Mouse (Mus musculus) frontal cortex, postnatal 25 days (tissue): ENCODE measurements around the gene Mob3b.

Experiments used
- DNase-seq, 2 experiments: peaks; one replicate each; pipeline ENCODE4 v3.0.0; 2022; ENCODE audit warnings: low spot score in 2 of 2

Gene Mob3b

DNA sequence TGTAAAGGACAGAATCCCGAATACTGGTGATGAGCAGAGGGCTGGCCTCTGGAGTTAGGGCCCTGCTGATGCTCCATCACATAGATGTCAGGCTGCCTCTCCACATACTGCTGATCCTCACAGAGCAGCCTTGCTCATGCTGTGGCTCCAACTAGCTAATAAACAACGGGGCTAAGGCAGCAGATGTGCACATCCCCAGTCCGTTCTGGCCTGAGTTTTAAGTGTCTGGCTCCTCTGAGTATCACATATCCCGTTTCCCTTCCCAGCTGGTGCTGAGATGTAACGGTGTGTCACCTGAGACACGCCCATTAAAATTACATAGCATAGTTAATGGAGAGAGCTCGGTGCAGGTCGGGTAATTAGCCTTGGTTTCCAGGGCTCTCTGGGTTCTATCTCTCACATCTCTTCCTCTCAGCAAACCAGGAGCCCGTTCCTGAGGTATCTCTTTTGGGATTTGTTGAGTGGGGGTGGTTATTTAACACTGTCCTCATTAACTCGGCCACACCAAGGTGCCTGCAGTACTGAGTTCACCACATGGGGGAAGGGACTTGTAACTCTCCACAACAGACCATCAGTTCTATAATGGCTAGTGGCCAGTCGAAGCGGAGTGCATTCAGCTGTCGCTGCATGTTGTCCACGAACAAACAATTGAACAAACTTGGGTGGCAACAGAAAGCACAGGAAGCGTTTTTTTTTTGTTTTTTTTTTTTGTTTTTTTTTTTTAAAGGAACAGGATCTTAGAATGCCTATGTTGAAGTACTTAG is 92.0 kb downstream of the Mob3b start:
- DNase-seq: no peak

DNA sequence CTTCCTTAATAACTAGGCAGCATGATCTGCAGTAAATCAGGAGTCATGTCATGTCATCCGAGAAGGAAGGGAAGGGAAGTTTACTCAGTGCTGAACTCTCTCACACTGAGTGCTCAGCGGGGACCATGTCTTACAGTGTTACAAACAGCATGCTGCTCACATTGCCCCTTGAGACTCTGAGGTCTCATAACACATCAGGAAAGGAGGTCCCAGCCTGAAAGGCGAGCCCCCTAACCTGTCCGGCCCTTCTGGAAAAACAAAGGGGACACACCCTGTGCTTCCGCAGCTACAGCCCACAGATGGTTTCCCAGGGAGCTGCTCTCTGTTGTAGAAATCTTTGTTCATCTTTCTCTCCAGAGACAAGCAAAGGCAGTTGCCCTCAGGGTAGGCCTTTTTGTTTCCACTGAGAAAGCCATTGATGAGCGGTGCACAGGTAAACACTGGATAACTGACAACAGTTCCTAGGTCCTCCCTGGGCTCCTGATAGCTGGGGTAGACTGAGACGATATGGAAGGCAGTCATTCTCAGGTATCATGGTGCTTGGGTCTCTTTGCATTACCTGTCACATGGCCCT is 94.1 kb downstream of the Mob3b start:
- no peak for DNase-seq

DNA sequence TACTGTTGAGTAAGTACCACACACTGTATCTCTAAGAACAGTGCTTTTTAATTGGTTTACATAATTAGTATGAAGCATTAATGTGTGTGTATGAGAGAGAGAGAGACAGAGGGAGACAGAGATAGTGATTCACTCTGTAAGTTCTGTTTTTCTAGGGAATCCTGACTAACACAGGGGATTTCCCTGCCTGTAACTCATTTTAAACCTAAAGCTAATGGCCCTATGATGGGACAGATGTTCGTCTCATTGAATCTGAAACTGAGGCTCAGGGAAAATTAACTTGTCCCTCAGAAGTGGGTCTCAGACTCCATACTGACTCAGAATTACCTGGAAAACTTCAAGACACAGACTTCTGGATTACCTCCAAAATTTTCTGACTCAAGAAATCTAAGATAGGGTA is 96.3 kb downstream of the Mob3b start:
- no peak for DNase-seq

DNA sequence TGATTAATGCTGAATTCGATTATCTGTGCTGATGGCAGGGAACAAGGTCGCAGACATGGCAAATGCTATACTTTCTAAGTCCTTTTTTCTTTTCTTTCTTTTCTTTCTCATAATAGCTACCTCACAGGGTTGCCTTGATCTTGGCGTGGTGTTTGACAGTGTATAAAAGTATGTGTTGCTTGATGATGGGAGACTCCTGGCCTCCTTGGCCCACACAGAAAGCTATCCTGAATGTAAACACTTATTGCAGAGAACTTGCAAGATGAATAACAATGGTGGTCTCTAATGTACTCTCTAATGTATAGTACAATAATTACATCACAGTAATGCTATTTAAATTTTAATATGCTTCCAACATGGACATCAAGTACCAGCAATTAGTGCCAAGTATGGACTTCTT is 96.9 kb downstream of the Mob3b start:
- DNase-seq: no peak

DNA sequence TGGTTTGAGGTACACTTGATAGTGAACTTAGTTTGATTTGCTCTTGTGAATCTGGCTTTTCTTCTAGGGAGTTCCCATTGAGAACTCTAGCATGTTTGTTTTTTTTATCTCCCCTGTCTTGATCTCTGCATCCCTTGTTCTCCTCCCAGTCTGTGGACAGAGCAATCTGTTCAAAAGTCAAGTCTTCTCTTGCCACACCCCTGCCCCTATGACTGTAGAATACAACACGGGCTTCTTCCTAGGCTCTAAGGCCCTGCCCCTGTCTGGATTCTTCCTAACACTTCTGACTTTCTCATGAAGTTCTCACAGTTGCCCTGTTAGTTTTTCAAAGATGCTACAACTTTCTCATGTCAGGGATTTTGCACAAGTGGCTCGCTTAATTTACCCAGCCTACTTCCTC is 102.9 kb downstream of the Mob3b start:
- DNase-seq: no peak

DNA sequence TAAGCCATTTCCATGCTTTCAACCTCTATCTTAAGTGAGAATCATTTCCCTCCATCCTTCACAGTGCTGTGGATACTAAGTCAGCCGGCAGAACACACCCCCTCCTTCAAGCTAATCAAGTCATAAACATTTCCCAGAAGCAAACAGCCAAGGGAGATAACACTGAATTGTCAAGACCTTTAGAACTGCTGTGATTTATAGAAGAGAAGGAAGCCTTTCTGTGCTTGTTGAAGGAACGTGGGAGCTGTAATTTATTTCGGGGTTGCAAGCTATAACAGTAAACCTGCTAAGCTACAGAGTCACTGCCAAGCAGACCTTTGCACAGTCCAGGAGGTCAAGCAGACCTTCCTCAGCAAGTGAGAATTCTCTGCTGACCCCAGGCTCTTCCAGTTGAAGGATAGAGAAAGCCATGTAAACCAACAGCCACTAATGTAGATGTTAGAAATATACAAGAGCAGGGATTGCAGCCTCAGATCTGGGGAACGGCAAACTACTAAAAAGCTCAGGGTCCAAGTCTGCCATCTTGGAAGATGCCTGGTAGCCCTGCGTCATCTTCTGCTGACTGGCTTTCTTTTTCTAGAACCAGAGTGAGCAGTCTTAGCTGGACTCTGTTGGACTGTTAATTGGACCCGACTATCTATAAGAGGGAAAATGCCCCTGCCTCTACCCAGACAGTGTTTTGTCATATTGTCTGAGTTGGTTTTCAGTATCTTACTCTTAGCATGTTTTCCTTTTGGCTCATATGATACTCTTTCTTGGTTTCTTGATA is 104.9 kb downstream of the Mob3b start:
- DNase-seq: no peak

DNA sequence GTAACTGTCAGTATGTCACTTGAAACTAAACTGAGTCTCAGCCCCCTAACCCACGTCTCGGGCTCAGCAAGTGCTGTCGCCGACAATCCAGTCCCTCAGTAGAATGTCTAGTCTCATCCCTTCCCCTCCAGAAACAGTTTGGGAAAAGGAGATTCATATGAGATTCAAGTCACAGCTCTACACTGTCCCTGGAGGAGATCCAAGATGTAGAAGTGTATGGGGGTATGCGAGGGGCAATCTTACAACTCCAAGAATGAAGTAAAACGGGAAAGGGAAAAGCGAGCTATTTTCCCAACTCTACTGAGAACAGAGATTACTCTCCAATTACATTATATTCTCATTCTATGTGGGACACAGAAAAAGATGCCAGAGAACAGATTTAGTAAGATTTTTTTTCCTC is 106.1 kb downstream of the Mob3b start:
- no peak for DNase-seq

DNA sequence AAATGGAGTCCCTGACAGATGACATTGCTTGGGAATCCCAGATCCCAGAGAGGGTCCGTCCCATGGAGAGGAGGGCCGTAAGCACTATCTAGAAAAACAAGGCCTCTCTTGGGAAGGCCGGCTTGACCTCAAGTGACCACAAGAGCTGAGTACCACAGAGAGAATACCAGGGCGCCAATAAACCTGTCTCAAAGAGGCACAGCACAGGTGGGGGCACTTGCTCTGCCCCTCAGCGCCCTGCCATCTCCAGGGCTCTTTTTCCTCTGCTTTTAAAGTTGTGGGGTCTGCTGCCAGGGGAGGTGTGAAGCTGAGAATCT is 107.6 kb downstream of the Mob3b start:
- DNase-seq: no peak

DNA sequence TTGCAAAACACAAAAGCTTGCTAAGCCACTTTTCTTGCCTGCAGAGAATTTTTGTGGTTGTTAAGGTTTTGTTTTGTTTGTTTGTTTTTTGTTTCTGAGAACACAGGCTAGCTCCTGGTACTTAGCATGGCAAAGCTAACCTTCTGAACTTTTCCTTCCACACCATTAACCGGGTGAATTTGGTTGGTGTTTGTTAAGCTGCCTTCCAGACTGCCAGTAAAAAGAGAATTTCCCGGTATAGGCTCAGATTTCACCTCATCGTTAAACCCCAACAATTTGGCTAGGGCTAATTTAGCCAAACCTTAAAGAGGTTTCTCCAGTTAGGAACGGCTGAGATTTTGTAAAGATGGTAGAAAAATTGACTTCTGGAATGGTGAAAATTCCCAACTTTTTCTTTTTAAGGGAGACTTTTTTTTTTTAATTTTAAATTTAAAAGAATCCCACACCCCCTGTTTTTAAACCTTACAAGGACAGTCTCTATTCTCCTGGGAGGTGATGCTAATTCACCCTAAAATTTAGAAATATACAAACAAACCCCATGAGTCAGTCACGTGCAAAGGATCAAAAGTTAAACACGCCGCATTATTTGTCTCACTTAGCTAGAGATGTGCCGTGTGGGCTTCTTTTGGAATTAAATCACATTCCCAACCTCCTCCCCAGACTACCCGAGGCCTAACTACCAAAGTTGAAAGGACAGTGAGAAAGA is 108.1 kb downstream of the Mob3b start:
- no peak for DNase-seq

DNA sequence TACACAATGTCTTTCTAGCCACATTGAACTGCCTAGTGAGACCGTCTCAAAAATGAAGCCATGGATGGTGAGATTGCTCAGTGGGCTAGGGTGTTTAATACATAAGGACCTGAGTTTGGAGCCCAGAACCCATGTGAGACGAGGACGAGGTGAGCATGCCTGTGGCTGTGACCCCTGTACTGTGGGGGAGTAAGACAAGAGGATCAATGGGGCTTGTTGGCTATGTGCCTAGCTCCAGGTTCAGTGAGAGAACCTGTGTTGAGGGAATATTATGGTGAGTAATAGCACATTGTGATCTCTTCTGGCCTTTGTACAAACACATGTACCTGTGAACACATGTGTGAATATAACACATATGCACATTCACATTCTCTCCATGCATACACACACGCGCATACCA is 116.4 kb downstream of the Mob3b start:
- DNase-seq: no peak

DNA sequence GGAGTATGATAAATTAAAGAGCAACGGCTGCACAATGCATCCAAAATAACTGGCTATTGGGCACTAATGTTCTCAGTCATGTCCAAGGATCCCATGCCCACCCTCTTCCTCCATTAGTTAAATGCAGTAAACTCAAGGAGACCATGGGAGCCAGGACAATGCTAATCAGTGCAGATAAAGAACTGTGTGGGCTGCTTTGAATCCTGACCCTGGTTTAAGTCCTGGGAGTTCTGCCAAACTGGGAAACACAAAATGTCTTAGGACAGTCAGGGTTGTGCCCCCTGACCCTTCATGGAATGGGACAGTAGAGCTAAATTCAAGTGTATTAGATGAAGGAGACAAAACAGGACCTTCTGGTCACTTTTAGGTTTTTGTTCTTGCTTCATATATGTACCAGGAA is 117.0 kb downstream of the Mob3b start:
- DNase-seq: no peak

DNA sequence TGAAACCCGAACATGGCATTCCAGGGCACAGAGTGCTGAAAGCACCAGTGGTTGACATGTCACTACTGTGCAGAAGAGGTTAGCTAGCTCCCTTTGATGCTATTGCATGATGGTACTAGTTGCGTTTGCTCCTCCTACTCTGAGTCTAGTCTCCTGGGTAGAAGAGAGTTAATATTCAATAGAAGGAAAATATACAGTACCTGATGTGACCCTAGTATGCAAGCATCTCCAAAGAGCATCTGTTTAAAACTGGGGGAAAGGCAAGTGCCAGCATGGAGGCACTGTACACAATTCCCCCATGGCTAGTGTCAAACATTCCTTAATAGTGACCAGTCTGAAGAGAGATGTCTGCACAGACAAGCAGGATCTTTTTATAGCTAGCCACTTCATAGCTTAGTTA is 119.5 kb downstream of the Mob3b start:
- no peak for DNase-seq

DNA sequence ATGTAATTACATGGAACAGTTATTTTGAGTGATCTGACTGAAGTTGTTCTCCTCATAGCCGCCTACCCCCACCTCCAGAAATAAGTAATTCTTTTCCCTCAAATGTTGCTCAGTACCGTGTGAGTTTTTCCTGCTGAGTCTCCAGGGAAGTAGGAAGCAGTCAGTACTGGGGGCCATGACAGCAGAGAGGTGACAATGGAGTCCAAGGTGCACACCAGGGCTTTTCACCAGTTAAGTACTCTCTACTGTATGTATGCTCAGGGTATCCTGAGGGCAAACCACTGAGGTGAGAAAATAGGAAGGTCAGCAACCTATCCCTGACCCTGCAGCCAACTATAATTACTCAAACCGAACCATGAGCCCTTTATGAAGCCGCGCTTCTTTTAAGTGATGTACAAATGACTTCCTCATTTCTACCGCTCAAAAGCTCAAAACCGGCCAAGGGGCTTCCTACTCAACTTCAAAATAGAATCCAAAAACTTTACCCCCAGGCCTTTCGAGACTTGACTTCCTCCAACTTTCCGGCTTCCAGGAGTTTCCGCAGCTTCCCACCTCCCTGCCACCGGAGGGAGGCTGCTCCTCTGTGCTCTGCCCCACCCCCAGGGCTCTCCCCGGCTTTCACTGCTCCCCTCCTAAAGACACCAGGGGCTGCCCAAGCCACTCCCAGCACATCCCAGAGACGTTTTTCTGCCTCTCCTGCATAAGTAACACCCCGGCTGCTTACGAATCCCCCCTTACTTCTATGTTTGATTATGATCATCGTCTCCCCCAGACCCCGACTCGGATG is 122.6 kb downstream of the Mob3b start:
- DNase-seq: no peak

DNA sequence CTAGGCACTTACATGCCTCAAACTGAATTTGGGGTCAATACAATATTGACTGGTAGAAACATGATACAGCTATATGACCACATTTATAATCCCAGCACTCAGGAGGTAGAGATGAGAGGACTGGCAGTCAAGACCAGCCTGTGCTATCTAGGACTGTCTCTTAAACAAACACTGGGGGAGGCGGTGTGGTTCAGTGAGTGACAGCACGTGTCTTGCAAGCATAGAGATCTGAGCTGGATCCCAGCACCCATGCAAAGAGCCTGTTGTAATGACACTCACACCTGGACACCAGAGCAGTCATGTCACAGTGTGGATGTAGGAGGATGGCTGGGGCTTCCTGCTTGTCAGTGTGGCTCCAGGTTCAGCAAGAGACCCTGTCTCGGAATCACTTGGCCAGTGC is 124.5 kb downstream of the Mob3b start:
- DNase-seq: no peak

DNA sequence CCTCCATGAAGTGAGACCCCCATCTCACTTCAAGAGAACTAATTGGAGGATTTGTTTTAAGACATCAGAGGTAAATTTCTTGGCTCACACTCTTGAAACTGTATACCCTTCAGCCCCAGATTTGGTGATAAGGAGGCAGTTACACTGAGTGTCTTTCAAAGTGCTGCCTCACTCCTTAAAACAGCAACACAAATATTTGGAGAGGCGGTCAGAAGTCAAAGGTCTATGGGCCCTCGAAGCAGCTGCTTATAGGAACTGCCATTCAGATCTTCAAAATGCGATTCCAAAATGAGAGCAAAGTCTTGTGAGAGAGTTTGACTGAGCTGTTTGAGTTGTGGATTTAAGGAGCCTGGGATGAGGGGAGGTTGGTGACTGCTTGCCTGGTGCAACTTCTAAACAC is 125.7 kb downstream of the Mob3b start:
- DNase-seq: no peak

DNA sequence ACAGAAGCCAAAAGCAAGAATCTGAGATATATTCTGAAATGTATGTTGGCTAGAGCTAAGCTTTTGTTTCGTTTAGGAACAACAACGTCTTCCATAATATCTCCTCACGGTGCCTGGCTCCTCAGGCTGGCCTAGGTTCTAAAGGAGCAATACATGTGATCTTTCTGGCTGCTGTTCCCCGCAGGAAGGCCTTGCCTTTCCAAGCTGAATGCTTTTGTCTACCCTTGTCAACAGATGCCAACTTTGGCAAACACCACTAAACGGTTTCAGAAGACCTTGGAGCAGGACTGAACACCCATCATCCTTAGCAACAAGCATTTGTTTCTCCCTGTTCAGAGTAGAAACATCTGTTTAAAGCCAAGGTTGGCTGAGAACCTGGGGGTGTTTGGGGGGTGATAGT is 126.1 kb downstream of the Mob3b start:
- no peak for DNase-seq

DNA sequence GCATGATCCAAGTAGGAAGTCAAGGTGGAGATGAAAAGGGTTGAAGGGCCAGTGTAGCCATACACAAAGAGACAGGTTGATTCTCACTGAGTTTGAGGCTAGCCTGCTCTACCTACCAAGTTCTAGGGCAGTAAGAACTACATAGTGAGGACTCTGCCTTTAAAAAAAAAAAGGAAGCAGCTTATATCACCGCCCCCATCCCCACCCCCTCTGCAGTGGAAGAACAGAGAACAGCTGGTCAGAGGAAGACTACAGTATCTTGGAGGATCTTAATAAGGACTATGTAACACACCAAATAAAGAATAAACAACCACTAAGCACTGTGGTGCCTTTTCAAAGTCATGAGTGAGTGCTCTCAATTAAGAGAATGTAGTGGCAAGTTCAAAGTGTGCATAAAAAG is 138.9 kb downstream of the Mob3b start:
- DNase-seq: no peak

DNA sequence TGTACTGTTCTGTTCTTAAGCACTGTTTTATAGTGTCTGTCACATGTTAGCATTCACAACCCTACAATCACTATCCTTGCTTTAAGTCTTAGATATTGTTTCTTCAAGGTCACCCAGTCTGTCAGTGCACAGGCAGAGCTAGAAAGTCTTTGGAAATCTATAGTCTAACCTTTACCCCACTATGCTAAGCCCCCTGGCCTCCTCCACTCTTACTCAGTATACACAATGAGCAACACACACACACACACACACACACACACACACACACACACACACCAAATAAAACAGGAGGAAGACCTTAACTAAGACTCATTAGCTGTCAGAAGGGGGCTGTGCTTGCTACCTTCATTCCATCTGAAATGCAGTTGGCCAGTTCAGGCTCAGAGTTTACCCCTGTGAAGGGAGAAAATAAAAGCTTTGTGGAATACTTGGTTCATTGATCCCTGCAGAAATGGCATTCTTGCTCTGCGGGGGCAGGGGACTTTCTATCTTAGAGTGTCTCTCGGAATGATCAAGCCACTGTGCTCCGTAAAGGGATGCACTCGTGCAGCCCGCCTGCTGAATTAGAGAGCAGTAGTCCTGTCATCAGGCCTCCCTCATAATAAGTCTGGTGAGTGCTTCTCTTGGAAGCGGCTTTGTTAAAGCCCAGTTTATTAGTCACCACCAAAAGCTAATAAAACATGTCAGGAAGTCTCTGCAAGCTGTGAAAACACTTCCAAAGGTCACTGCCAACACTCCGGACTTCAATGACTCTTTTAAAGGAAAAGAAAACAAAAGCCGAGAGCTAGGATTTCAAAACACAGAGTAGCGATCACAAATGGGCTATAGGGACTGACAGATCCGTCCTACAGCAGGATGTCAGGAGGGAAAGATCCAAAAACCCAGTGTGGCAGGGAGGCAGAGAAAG is 144.6 kb downstream of the Mob3b start:
- DNase-seq: no peak

DNA sequence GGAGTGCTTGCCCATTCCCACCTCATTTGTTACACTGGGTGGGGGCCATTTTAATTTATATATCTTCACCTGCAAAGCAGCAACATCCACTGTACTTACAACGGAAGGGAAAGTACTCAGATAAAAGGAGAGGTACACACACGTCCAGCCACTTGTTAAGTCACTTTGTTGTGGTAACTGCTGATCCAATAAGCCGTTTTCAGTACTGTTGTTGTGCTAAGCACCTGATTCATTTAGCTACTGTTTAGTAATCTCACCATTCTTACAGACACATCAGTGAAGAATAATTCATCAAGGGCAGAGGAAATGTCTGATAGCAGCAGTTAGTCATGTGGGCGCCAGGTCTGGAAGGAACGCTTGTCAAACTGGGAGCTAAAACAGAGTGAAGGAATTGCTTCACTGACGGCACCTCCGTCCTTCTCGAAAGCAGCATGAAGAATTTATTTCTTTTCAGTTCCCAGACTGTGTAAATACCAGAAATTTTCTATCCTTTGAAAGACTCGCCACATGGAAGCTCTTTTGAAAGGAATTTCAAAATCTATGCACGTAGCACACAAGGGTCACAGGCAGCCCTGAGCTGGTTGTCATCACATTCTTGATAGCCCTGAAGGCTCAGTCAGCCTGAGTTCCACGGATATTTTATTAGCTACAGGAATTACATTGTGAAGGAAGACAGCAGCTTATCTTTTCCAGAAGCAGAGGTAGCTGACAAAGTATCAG is 150.6 kb downstream of the Mob3b start:
- no peak for DNase-seq

DNA sequence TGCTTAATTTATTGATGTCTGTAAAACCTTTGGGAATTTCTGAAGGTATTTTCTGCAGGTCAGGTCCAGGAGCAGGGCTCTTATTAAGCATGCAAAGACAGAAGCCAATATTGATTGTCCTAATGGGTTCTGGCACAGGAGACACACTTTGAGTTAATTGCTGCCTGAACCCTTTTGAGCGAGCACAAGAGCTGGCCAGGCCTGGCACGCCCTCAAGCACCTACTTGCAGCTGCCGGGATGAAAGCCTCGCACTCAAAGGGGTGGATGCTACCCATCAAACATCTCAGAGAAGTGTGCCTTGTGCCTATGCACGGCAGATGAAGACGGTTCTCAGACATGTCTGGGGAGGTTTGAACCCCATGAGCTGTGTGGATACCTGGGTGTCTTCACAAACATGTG is 151.2 kb downstream of the Mob3b start:
- no peak for DNase-seq
